Mouse (Mus musculus) urinary bladder, postnatal 25 days (tissue): ENCODE measurements around the gene Tm7sf3.
"Not testable (repeated sequence)": the region's sequence is repeated elsewhere in the genome, so short reads cannot be mapped to it uniquely, and the experiment has no call there.

Experiments
- DNase-seq: peaks from one replicate; pipeline ENCODE4 v3.0.0; 2022; ENCODE audit warnings: low spot score

Tm7sf3 gene

GRCm38 (mm10) chr6:146613907-146614306, 28.7 kb downstream of the Tm7sf3 start:
- DNase-seq = no peak

- no peak for DNase-seq
These were observed 29.9 kb downstream of the Tm7sf3 start for GRCm38 (mm10) chr6:146612736-146613135.

DNA sequence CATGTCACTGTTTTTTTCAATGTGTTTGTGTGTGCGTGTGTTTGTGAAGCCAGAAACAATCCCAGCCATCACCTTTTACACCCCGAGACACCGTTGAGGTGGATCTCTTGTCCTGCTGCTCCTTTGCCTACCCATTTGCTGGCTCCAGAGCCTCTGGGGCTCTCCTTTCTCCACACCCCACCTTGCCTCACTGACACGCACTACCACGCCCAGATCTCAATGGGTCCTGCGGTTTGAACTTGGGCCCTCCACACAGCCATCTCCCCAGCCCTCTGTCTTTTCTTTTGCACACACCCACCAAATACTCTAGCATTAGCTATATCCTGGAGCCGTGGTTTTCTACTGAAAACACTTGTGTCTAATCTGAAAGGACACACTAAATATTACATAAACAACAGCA, 30.7 kb downstream of the Tm7sf3 start:
- DNase-seq = no peak

DNA sequence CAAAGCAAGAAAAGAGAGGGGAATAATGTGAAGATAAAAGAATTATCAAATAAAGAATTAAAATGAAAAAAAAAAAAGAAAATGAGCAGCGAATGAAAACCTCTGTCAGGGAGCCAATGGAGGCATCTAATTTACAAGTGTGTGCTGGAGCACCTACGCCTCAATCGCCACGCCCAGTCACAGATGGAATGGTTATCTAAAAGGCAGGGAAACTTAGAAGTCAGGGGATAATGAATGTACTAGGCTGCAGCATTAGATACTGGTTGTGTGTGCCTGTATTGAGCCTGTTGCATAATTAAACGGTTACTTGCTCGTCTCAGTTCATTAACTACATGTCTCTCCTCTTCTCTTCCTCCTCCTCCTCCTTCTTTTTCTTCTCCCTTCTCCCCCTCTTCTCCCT, 31.2 kb downstream of the Tm7sf3 start:
- no peak for DNase-seq

DNA sequence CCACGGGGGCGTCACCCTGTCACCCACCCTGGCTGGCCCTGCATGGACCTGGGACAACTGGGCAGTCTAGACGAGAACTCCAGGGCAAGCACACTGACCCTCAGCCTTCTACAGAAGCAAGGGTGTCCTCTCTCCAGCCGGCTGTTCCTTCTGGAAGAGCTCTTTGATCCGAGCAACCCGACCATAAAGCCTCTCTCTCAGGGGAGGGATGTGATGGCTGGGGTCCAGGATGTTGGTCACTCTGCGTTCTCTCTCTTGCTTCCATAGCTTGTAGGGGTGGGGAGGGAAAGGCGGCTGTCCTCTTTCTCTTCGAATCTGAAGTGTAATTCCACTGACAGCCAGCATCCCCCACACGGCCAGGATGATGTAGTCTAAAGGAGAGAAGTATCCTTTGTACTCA, 39.0 kb downstream of the Tm7sf3 start:
- DNase-seq = no peak

GRCm38 (mm10) chr6:146602601-146603000, 40.0 kb downstream of the Tm7sf3 start:
- no peak for DNase-seq

- DNase-seq = no peak
These were observed 57.5 kb downstream of the Tm7sf3 start for GRCm38 (mm10) chr6:146585134-146585533.

DNA sequence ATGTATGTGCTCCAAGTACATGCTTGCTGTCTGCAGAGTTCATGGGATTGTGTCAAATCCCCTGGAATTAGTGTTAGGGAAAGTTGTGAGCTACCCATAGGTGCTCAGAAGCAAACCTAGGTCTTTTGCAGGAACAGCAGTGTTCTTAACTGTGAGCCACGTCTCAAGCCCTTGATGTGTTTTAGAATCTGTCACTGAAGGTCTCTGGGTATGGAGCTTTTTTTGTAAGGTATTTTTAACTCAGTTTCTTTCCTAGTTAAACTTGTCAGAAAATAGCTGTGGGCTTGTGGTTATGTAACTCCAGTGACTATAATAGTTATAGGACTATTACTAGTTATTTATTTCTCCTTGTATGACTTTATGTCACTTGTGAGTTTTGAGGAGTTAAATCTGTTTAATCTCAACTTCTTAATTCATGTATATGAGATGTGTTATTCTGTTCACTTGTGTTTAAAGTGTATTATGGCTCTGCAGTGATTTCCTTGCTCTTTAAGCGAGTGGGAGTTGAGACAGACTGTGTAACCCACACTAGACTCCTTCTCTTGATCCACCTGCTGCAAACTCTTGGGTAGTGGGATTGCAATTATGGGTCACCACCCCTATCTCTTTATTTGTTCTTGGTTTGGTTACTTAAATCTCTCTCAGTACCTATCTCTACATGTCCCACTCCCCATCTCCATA, 59.1 kb downstream of the Tm7sf3 start:
- no peak for DNase-seq

DNA sequence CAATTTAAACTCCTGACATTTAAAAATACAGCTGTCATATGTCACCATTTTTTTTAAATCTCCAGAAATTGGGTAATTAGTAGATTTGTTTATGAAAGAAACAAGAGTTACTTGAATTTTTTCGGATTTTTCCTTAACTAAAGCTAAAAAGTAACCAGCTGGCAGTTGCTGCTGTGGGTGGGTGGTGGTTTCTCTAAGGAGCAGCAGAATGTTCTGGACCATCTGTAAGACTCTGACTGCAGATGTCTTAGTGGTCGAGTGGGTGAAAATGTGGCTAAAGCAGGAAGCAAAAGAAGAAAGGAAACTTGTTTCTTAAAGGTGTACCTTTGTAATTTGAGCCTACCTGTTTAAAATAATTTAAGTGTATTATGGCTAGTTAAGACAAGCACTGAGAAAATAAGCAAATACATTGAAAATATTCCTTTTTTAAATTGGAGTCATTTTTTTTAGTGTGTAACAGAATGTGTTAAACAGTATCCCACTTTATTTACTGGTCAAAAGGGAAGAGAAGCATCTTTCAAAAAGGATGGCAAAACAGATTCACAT, 62.2 kb downstream of the Tm7sf3 start:
- no peak for DNase-seq

- DNase-seq = no peak
These were observed 64.0 kb downstream of the Tm7sf3 start for GRCm38 (mm10) chr6:146578586-146578985.

- peak; percentile 64 for DNase-seq
These were observed 64.5 kb downstream of the Tm7sf3 start for GRCm38 (mm10) chr6:146578111-146578531.

DNA sequence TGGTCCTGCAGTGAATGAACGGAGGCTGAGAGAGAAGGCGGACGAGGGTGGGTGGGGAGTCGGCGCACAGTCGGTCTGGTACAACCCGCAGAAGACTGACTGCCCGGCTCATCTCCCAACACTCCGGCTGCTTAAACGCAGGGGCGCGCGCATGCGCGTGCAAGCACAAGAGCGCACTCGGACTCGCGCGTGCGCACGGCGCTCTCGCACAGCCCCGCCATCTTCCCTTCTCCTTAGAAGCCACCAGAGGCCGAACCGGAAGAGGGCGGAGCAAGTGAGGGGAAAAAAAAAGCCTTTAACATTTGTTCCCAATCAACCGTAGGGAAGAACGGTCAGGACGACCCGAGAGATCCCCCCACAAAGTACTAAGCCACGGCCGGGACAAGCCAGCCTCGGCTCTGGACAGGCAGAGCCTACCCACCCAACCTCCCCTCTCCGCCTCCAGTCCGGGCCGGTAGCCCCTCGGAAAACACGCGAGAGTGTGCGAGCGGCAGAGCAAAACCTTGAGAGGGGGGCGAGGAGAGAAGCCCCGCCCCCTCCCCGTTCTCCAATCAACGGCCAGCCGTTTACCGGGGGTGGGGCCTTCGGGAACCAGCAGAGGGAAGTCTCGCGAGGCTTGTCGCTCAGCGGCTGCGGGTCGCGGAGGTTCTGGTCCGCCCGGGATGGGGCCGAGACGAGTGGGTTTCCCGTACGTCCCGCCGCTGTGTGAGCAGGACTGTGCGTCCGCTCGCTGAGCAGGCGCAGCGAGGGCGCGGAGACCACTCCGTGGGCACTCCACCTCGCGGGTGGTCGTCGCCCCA, 65.1 kb downstream of the Tm7sf3 start, which contains the start of gene Ints13:
Ints13 (minus strand) TSS at position 526 of the 800 bp plus-strand sequence.
- peak; percentile 95 for DNase-seq

GRCm38 (mm10) chr6:146576903-146577302, 65.7 kb downstream of the Tm7sf3 start, which contains the start of gene Fgfr1op2:
Gene Fgfr1op2 (plus strand): TSS chr6:146577203.
- DNase-seq = no peak

DNA sequence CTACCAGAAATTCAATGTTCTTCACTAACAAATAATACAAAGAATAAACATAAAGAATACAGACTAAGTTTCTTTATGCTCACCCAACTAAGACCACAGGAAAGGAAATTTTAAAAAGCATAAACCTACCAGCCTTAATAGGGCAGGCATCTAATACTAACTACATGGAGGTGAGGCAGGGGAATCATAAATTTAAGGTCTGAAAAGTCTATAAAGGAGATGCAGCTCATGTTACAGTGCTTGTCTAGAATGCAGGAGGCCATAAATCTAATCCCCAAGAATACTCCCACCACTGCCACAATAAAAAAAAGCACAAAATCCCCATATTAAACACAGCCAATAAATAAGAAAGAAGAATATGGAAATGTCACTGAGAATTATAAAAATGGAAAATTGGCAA, 70.6 kb downstream of the Tm7sf3 start:
- no peak for DNase-seq

DNA sequence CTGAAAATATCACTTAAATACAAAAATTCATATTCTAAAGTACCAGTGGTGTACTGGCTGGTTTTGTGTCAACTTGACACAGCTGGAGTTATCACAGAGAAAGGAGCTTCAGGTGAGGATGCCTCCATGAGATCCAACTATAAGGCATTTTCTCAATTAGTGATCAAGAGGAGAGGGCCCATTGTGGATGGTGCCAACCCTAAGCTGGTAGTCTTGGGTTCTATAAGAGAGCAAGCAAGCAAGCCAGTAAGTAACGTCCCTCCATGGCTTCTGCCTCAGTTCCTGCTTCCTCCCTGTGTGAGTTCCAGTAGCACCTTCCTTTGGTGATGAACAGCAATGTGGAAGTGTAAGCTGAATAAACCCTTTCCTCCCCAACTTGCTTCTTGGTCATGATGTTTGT, 80.2 kb downstream of the Tm7sf3 start:
- DNase-seq = not testable (repeated sequence)
